Mouse (Mus musculus): ENCODE measurements around the gene Capn9. TPM values are rescaled to one million over a fixed set of nuclear protein-coding genes. Genes with fewer than 3 reads are reported as not detected.

The Capn9 gene
- polyA plus RNA-seq, 1 experiment: not detected

DNA sequence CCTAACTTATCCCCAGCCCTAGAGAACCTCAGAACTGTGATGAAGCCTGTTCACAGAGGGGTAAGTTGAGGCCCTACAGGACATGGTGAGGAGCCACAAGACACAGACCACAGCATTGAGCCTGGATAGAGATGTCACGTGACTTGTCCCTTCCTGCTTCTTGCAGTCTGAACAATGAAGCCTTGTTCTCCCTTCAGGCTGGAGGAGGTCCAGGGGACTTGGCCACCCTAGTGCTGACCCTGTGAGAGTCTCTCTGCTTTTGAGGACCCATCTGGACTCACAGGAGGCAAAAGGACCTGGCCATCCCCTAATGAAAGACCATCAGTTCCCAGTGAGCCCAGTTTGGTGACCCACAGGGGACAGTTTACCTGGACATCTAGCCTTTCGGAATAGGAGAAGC lies 6.8 kb upstream of the Capn9 start:
- Histone ChIP-seq H3K4me3 (ENCODE audit: insufficient read depth, low read depth, low read length) (no peak overlapping the region), H3K27ac (ENCODE audit: insufficient read depth, low read depth, low read length) (no peak overlapping the region), H3K27me3 (replicated peaks; ENCODE audit: control insufficient read depth, insufficient read depth, low read length) (no peaks in the 10 kb centered on the region), H3K4me1 (ENCODE audit: control insufficient read depth, insufficient read depth, low read length) (peaks cover 13% of the 10 kb centered on the region; the same call in 1 of the 2 replicates), H3K36me3 (ENCODE audit: control insufficient read depth, insufficient read depth, low read length) (no peaks in the 10 kb centered on the region)
- WGBS: 67% methylated on average over 2 of the region's 2 CpGs
- TF ChIP-seq POLR2A (IDR thresholded peaks at IDR 0.05; ENCODE audit: low read depth, low read length): no peak
- DNase-seq: peak; percentile 8

DNA sequence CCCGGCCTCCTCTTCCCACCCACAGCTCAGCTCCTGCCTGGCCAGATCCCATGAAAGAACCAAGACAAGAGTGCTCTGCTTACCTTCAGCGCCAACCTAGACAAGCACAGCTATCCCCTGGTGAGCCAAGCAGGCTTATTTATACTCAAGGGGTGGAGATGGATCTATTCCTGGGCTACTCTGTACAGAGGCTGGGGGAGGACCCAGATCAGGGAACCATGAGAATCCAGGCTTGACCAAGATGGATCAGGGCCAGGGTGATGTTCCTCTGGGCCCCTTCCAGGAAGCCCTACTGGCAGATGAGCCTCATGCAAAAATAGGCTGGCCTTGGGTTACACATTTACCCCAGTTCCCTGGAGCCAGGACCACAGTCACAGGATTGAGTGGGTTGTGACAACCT lies 6.3 kb upstream of the Capn9 start, which contains the start of gene Agt:
Gene Agt, minus strand, starts transcription at position 114 of the 400 bp plus-strand sequence.
- H3K27ac ChIP-seq (ENCODE audit: insufficient read depth, low read depth, low read length): no peak within 1 kb of the TSS
- DNase-seq: peak; percentile 96
- no peaks in the 10 kb centered on the region for H3K27me3 ChIP-seq (replicated peaks; ENCODE audit: control insufficient read depth, insufficient read depth, low read length)
- no peaks in the 10 kb centered on the region for H3K36me3 ChIP-seq (ENCODE audit: control insufficient read depth, insufficient read depth, low read length)
- 71% methylated on average over 2 of the region's 2 CpGs for WGBS
- no peak within 1 kb of the TSS for H3K4me3 ChIP-seq (ENCODE audit: insufficient read depth, low read depth, low read length)
- TF ChIP-seq CTCF (conservative IDR thresholded peaks at IDR 0.05; ENCODE audit: insufficient read depth, insufficient read length, low read depth, low read length) (peak; percentile 12; the same call in 1 of the 2 replicates), POLR2A (IDR thresholded peaks at IDR 0.05; ENCODE audit: low read depth, low read length) (no peak)
- peaks cover 13% of the 10 kb centered on the region; the same call in 1 of the 2 replicates for H3K4me1 ChIP-seq (ENCODE audit: control insufficient read depth, insufficient read depth, low read length)

DNA sequence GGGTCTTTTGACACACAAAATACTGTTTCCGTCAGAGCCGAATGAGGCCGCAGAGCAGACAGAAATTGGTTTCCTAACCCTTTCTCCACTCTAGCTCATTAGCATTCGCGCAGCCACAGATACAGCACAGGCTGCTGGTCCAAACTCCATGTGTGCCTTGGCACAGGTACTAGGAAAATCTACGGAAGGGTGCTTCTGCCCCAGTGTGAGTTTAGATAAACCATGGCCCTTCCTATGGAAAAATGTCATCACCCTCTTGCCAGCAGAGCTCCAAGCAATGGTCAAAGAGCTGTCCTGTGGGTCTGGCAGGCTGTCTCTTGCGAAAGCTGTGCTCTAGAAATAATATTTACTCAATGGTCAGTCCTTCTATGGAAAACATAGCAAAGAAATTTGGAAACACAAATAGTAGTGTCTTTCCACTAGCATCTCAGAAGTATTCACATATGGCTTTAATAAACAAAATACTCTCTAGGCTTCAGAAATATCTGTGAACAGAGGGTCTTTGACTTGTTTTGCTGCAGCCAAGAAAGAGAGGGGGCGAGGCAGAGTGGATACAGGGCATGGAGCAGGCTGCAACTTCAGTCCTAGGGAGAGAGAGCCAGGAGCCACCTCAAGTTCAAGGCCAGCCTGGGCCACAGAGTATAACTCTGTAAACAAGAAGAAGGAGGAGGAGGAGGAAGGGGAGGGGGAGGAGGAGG lies 4.0 kb upstream of the Capn9 start:
- H3K36me3 ChIP-seq (ENCODE audit: control insufficient read depth, insufficient read depth, low read length): no peaks in the 10 kb centered on the region
- H3K4me1 ChIP-seq (ENCODE audit: control insufficient read depth, insufficient read depth, low read length): peaks cover 11% of the 10 kb centered on the region; the same call in 1 of the 2 replicates
- peak; percentile 78 for DNase-seq
- no peak overlapping the region for H3K4me3 ChIP-seq (ENCODE audit: insufficient read depth, low read depth, low read length)
- H3K27ac ChIP-seq (ENCODE audit: insufficient read depth, low read depth, low read length): no peak overlapping the region
- no peak for TF ChIP-seq CTCF (conservative IDR thresholded peaks at IDR 0.05; ENCODE audit: insufficient read depth, insufficient read length, low read depth, low read length)
- no peak for TF ChIP-seq POLR2A (IDR thresholded peaks at IDR 0.05; ENCODE audit: low read depth, low read length)
- H3K27me3 ChIP-seq (replicated peaks; ENCODE audit: control insufficient read depth, insufficient read depth, low read length): no peaks in the 10 kb centered on the region
- WGBS: 49% methylated on average over 8 of the region's 8 CpGs

DNA sequence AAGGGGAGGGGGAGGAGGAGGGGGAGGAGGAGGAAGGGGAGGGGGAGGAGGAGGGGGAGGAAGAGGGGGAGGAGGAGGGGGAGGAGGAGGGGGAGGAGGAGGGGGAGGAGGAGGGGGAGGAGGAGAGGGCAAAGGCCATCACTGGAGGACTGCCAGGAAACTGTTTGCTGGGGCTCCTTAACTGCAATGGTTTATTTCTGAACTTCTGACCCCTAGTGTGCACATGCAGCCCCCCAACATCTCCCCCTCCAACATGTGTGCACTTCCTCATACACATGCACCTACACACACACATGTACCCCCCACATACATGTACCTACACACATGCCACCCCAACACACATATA lies 3.5 kb upstream of the Capn9 start:
- Histone ChIP-seq H3K27me3 (replicated peaks; ENCODE audit: control insufficient read depth, insufficient read depth, low read length) (no peaks in the 10 kb centered on the region), H3K27ac (ENCODE audit: insufficient read depth, low read depth, low read length) (no peak overlapping the region), H3K4me3 (ENCODE audit: insufficient read depth, low read depth, low read length) (no peak overlapping the region), H3K36me3 (ENCODE audit: control insufficient read depth, insufficient read depth, low read length) (no peaks in the 10 kb centered on the region), H3K4me1 (ENCODE audit: control insufficient read depth, insufficient read depth, low read length) (peaks cover 9% of the 10 kb centered on the region; the same call in 1 of the 2 replicates)
- peak; percentile 40 for DNase-seq
- TF ChIP-seq POLR2A (IDR thresholded peaks at IDR 0.05; ENCODE audit: low read depth, low read length): no peak
- no peak for TF ChIP-seq CTCF (conservative IDR thresholded peaks at IDR 0.05; ENCODE audit: insufficient read depth, insufficient read length, low read depth, low read length)

DNA sequence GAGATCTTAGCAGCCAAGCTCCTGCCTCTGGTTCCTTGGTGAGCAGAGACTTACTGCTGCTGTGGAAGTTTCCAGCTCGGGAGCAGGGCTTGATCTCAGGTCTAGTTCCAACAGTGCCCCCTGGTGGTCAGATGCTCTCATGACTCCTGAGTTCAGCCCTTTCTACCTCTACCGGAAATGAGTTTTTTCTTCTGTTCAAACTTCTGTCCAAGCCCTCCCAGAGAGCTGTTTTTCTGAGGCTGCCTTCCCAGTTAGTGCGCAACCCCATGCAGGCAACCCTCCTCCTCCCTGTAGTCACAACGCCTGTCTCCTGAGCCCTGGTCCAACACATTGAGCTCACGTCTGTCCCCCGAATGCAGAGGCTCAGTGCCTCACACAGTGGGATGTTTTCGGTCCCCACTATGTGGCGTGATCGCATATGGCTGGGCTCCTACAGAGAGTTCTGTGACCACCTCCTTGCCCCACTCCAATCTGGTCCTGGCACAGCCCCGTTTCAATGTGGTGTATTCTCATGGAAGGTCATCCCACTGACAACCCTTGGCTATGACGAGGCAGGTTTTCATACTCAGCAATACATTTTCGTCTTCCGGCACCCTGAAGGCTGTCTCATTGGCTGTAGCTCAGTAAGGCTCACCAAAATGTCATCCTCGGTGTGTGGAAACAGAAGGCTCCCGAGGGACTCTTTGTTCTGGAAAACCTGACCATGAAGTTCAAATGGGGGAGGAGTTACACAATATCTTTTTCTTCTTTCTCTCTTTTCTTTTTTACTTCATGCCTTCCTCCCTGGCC lies 2.2 kb upstream of the Capn9 start:
- no peaks in the 10 kb centered on the region for H3K36me3 ChIP-seq (ENCODE audit: control insufficient read depth, insufficient read depth, low read length)
- H3K27me3 ChIP-seq (replicated peaks; ENCODE audit: control insufficient read depth, insufficient read depth, low read length): no peaks in the 10 kb centered on the region
- no peak overlapping the region for H3K27ac ChIP-seq (ENCODE audit: insufficient read depth, low read depth, low read length)
- H3K4me3 ChIP-seq (ENCODE audit: insufficient read depth, low read depth, low read length): no peak overlapping the region
- H3K4me1 ChIP-seq (ENCODE audit: control insufficient read depth, insufficient read depth, low read length): peaks cover 6% of the 10 kb centered on the region; the same call in 1 of the 2 replicates
- DNase-seq: peak; percentile 92
- no peak for TF ChIP-seq POLR2A (IDR thresholded peaks at IDR 0.05; ENCODE audit: low read depth, low read length)
- TF ChIP-seq CTCF (conservative IDR thresholded peaks at IDR 0.05; ENCODE audit: insufficient read depth, insufficient read length, low read depth, low read length): peak; percentile 89
- WGBS: 58% methylated on average over 15 of the region's 15 CpGs

DNA sequence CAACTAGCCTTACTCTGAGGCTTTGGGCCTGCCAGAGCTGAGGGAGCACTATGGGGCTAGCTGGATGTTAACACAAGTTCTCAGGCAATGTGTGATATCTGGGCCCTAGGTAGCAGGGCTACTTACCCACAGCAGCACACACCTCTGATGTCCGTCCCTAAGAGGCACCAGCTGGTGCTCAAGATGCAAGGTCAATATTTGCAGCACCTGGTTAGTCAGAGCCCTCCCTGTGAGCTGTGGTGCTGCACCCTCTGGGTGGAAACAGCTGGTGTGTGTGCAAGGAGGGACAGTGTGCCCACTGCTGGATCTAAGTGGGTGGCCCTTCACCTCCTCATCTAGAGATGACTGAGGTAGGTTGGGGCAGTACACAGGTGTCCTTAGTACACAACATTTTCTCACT lies 840 bp downstream of the Capn9 start:
- DNase-seq: no peak
- no peaks in the 10 kb centered on the region for H3K36me3 ChIP-seq (ENCODE audit: control insufficient read depth, insufficient read depth, low read length)
- TF ChIP-seq CTCF (conservative IDR thresholded peaks at IDR 0.05; ENCODE audit: insufficient read depth, insufficient read length, low read depth, low read length): no peak
- H3K4me3 ChIP-seq (ENCODE audit: insufficient read depth, low read depth, low read length): no peak overlapping the region
- no peak overlapping the region for H3K27ac ChIP-seq (ENCODE audit: insufficient read depth, low read depth, low read length)
- 79% methylated on average over 1 of the region's 1 CpGs for WGBS
- H3K4me1 ChIP-seq (ENCODE audit: control insufficient read depth, insufficient read depth, low read length): no peaks in the 10 kb centered on the region; the same call in 1 of the 2 replicates
- no peaks in the 10 kb centered on the region for H3K27me3 ChIP-seq (replicated peaks; ENCODE audit: control insufficient read depth, insufficient read depth, low read length)

DNA sequence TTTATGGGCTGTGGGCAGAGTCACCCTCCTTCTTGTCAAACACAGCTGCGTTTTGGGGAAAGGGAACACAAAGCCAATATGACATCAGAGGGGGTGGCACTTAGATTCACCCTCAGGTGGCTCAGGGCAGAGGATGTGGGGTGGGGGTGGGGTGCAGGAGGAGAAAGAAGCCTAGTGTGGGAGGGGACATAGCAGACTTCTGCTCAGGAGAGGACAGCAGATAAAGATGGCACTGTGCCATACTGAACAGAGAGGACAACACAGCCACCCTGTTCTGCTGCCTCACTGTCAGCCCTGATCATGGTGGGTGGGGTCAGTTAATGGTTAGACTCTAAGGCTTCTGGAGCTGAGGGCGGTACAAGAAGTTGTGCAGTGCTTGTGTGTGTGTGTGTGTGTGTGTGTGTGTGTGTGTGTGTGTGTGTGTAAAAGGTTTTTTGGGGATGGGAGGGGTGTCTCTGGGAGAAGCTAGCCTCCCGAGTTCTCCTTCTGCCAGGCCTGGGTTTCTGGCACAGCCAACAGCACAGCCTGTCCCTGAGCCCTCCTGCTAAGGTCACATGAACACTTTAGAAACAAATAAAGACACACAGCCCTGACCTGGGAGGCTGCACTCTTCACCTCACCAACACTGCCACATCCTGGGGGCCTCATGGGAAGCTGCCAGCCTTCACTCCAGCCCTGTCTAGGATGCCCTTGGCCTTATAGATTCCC lies 10.0 kb downstream of the Capn9 start:
- peak; percentile 40 for DNase-seq
- H3K27me3 ChIP-seq (replicated peaks; ENCODE audit: control insufficient read depth, insufficient read depth, low read length): no peaks in the 10 kb centered on the region
- WGBS: 33% methylated on average over 3 of the region's 3 CpGs
- no peaks in the 10 kb centered on the region for H3K4me1 ChIP-seq (ENCODE audit: control insufficient read depth, insufficient read depth, low read length)
- no peak overlapping the region for H3K4me3 ChIP-seq (ENCODE audit: insufficient read depth, low read depth, low read length)
- H3K36me3 ChIP-seq (ENCODE audit: control insufficient read depth, insufficient read depth, low read length): no peaks in the 10 kb centered on the region
- no peak overlapping the region for H3K27ac ChIP-seq (ENCODE audit: insufficient read depth, low read depth, low read length)
- no peak for TF ChIP-seq CTCF (conservative IDR thresholded peaks at IDR 0.05; ENCODE audit: insufficient read depth, insufficient read length, low read depth, low read length)
- no peak for TF ChIP-seq POLR2A (IDR thresholded peaks at IDR 0.05; ENCODE audit: low read depth, low read length)

Measured in kidney, adult 2 months (tissue).